Mouse (Mus musculus) small intestine, adult 2 months (tissue): ENCODE measurements at regions not wholly inside any gene's neighbourhood (a gene's known extent, or its start where the extent isn't known, plus 50 kb on each side); places are given as distances from the start of the nearest gene placed in this dataset.
A peak's percentile ranks its signal among the peaks of the same experiment; 100 is the strongest.
"Not testable (repeated sequence)": the region's sequence is repeated elsewhere in the genome, so short reads cannot be mapped to it uniquely, and the experiment has no call there.

Source experiments
- H3K27ac ChIP-seq: fragments of 200-500 bp; 2 replicates; pipeline ENCODE4 v1.5.1; 2012; ENCODE audit warnings: low read depth, low read length, control low read depth, inconsistent platforms; ENCODE audit not compliant: insufficient read depth
- H3K27me3 ChIP-seq: fragments of 200-500 bp; 2 replicates; pipeline ENCODE4 v1.6.1; 2012; ENCODE audit warnings: mild to moderate bottlenecking, moderate library complexity, low read length, inconsistent platforms; ENCODE audit not compliant: control insufficient read depth, insufficient read depth
- H3K36me3 ChIP-seq: fragments of 200-500 bp; 2 replicates; pipeline ENCODE4 v1.6.1; 2012; ENCODE audit warnings: mild to moderate bottlenecking, low read length, control low read depth, inconsistent platforms; ENCODE audit not compliant: control insufficient read depth, insufficient read depth
- H3K4me1 ChIP-seq: fragments of 200-500 bp; 2 replicates; pipeline ENCODE4 v1.6.1; 2012; ENCODE audit warnings: low read length, inconsistent platforms, mixed read lengths; ENCODE audit not compliant: control insufficient read depth, insufficient read depth, insufficient read length
- H3K4me3 ChIP-seq: fragments of 200-500 bp; 2 replicates; pipeline ENCODE4 v1.5.1; 2012; ENCODE audit warnings: low read depth, mild to moderate bottlenecking, control low read depth, inconsistent platforms, low read length, moderate library complexity
- CTCF ChIP-seq: fragments of 200-500 bp; IDR thresholded peaks from 2 replicates; pipeline ENCODE4 v1.5.1; 2012; ENCODE audit warnings: low read depth, mild to moderate bottlenecking, control low read depth, inconsistent platforms, low read length, moderate library complexity, mixed read lengths; ENCODE audit not compliant: insufficient replicate concordance, insufficient read length; ENCODE audit errors: extremely low read depth
- POLR2A ChIP-seq: fragments of 200-500 bp; IDR thresholded peaks from 2 replicates; pipeline ENCODE4 v1.6.1; 2012; ENCODE audit warnings: low read depth, mild to moderate bottlenecking, control low read depth, inconsistent platforms, low read length, moderate library complexity
- WGBS: fragments of 180-500 bp; shearing (Covaris S2); methylation state at CpG from one replicate; pipeline ENCODE4 v1.1.7; 2018; 5-methylcytosine and 5-hydroxymethylcytosine counted together

- H3K27ac ChIP-seq, result no peak overlapping the region
- WGBS, result 82% methylated on average over 6 of the region's 6 CpGs
- no peaks in the 10 kb centered on the region for H3K27me3 ChIP-seq
- TF ChIP-seq POLR2A, result no peak
- TF ChIP-seq CTCF, result no peak
- H3K4me3 ChIP-seq, result no peak overlapping the region
- no peaks in the 10 kb centered on the region for H3K36me3 ChIP-seq
- H3K4me1 ChIP-seq, result peaks cover 8% of the 10 kb centered on the region
These were observed 218.0 kb upstream of the Klf3 start for GRCm38 (mm10) chr5:64585076-64585786.

DNA sequence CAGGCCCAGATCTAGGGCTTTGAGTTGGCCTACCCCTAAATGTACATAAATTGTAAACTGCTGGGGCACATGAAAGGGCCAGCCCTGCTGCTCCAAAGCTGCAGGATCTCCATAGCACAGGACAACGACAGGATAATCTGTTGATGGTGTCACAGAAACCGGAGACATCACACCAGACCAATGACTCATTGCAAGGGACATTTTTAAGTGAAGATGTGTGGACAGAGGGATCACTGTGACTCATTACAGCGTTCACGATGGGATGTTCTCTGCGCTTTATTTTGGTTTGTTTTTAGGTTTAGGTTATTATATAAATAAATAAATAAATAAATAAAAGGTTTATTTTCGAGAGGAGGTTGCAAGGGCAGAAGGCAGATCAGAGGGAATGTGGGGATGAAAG is 216.9 kb upstream of the Klf3 start:
- no peak overlapping the region for H3K27ac ChIP-seq
- WGBS, result 93% methylated on average over 6 of the region's 6 CpGs

GRCm38 (mm10) chr5:64586933-64587332 is 216.3 kb upstream of the Klf3 start:
- no peak overlapping the region for H3K27ac ChIP-seq
- no peaks in the 10 kb centered on the region; the same call in 1 of the 2 replicates for H3K4me1 ChIP-seq
- H3K27me3 ChIP-seq, result no peaks in the 10 kb centered on the region
- H3K4me3 ChIP-seq, result no peak overlapping the region
- no peak for TF ChIP-seq POLR2A
- no peak for TF ChIP-seq CTCF
- no peaks in the 10 kb centered on the region for H3K36me3 ChIP-seq
- 94% methylated on average over 3 of the region's 3 CpGs for WGBS

More for the DNA sequence above, 216.9 kb upstream of the Klf3 start:
- no peak overlapping the region for H3K4me3 ChIP-seq
- no peaks in the 10 kb centered on the region for H3K27me3 ChIP-seq
- H3K4me1 ChIP-seq, result peaks cover 2% of the 10 kb centered on the region
- TF ChIP-seq CTCF (no peak), POLR2A (no peak)
- H3K36me3 ChIP-seq, result no peaks in the 10 kb centered on the region

DNA sequence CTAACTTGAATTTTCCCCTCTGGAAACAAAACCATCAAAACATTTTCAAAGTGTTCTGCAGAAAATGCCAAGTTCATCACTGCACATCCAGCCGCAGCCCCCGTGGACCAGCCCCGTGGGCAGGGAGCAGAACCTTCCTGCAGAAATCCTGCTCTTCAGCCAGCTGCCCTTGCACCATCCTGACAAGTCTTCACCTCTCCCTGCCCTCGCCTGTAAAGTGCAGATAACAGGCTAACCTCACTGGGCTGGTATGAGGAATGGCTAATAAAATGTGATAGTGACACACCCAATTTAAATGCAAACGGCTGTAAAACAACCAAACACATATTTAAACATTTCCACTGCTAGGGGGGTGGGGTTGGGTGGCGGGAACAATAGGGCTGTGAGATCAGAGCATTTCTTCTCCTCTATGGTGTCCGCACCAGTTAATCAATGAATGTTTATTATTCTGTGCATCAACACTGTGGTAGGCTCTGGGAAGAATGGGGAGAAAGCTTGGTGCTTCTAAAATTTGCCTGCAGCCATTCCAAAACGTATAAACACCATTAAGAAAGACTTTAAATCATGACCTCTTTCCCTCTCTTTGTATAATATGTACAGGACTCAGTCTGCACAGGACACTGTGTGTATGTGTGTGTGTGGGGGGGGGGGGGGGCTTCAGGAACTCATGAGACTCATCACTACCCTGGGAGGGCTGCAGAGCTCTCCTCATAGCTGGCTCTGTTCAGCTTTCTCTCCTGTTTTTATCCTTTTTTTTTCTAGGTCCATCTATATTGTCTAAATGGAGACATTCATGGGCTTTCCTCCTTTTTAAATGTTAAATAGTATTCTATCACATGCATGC is 215.1 kb upstream of the Klf3 start:
- H3K36me3 ChIP-seq, result no peaks in the 10 kb centered on the region
- 23% methylated on average over 8 of the region's 8 CpGs for WGBS
- H3K4me3 ChIP-seq, result no peak overlapping the region
- no peaks in the 10 kb centered on the region for H3K27me3 ChIP-seq
- H3K4me1 ChIP-seq, result no peaks in the 10 kb centered on the region; the same call in 1 of the 2 replicates
- no peak for TF ChIP-seq POLR2A
- TF ChIP-seq CTCF, result no peak
- H3K27ac ChIP-seq, result peak overlapping the region; percentile 36

DNA sequence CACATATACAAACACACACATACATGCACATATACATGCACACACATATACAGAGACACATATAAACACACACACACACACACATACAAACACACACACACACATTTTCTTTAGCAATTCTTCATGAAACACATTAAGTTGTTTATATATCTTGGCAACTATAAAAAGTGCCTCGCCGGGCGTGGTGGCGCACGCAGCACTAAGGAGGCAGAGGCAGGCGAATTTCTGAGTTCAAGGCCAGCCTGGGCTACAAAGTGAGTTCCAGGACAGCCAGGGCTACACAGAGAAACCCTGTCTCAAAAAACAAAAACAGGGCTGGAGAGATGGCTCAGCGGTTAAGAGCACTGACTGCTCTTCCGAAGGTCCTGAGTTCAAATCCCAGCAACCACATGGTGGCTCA is 214.4 kb upstream of the Klf3 start:
- not testable (repeated sequence) for H3K27ac ChIP-seq
- WGBS, result 95% methylated on average over 8 of the region's 8 CpGs

DNA sequence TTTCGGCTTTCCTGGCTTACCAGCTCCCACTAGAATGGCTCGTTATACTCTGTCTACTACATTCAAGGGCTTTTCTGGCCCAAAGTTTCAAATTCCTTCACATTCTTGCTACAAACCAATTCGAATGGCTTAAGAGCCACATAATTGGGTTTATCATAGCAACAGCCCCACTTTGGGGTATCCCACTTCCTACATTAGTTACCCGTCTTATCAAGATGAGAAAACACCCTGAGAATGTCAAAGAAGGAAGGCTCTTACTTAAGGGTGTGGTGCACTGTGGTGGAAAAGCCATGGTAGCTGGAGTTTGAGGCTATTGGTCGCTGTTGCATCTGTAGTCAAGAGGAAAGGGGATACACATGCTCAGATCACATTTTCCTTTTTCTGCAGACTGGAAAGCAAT is 213.2 kb upstream of the Klf3 start:
- H3K27me3 ChIP-seq, result no peaks in the 10 kb centered on the region
- no peaks in the 10 kb centered on the region; the same call in 1 of the 2 replicates for H3K4me1 ChIP-seq
- TF ChIP-seq CTCF, result no peak
- no peaks in the 10 kb centered on the region for H3K36me3 ChIP-seq
- H3K4me3 ChIP-seq, result no peak overlapping the region
- 85% methylated on average over 5 of the region's 5 CpGs for WGBS
- no peak overlapping the region for H3K27ac ChIP-seq

More for the DNA sequence above, 214.4 kb upstream of the Klf3 start:
- H3K4me3 ChIP-seq, H3K4me1 ChIP-seq, H3K36me3 ChIP-seq, H3K27me3 ChIP-seq: not testable (repeated sequence)

- H3K27me3 ChIP-seq, result no peaks in the 10 kb centered on the region
- no peak overlapping the region for H3K27ac ChIP-seq
- H3K4me3 ChIP-seq, result no peak overlapping the region
- peaks cover 3% of the 10 kb centered on the region for H3K4me1 ChIP-seq
- 57% methylated on average over 1 of the region's 1 CpGs for WGBS
- H3K36me3 ChIP-seq, result no peaks in the 10 kb centered on the region
- TF ChIP-seq CTCF (no peak), POLR2A (no peak)
These were observed 212.4 kb upstream of the Klf3 start for GRCm38 (mm10) chr5:64590747-64591146.
